Mouse (Mus musculus): ENCODE measurements at regions not wholly inside any gene's neighbourhood (a gene's known extent, or its start where the extent isn't known, plus 50 kb on each side); places are given as distances from the start of the nearest gene placed in this dataset.

DNA sequence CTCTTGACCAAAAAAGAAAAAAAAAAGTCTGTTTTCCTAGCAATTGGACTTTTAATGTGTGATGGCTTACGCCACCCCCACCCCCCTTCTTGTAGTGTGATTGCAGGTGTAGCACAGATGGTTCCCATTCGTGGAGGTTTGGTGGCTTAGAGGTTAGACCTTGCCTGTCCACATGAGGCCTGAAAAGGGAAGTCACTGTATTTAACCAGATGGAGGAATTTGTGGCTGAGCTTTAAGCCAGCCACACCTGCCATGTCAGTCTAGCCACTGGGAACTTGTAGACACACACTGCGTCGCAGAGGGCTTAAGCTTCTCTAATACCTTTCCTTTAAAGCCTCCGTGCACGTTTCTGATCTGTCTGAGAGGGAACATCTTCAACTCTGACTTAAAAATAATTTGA is 229.0 kb downstream of the Kcnrg start:
- no peak for DNase-seq

GRCm38 (mm10) chr14:61836965-61837364 is 229.7 kb downstream of the Kcnrg start:
- DNase-seq: no peak

DNA sequence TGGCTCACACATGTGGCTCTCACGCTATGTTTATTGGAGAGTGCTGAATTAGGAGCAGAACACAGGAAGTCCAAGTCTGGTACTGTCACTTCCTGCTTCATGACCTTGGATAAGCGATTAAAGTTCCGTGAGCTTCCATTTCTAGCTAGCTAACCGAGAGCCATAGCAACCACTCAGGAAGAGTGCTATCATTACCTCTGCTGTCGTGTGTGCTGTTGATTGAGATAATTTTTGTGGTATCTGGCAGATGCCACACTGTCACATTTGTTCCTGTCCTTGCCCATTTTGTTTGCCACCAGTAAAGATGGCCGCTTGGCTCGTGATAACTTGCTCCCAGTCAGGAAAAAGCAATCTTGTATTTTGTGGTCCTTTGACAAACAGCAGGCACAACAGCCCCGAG is 230.6 kb downstream of the Kcnrg start:
- DNase-seq: no peak

GRCm38 (mm10) chr14:61842476-61842875 is 235.2 kb downstream of the Kcnrg start:
- no peak for DNase-seq

- no peak for DNase-seq
Measured at GRCm38 (mm10) chr14:61846441-61846840, 239.2 kb downstream of the Kcnrg start.

DNA sequence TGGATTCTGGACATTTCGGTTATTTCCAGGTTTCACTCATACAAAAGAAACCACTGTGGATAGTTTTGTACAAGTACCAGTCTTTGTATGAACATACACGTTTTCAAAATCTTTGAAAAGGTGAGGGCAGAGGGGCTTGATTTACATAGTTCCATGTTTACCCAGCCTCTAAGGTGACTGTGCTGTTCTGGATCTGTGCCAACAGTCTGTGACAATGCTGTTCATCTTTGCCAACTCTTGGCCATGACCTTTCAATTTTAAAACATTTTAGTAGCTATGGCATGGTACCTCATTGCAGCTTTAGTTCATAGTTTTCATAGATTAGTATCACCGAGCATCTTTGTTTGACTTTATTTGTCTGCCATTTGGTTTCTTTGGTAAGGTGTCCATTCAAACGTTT is 243.0 kb downstream of the Kcnrg start:
- DNase-seq: no peak

DNA sequence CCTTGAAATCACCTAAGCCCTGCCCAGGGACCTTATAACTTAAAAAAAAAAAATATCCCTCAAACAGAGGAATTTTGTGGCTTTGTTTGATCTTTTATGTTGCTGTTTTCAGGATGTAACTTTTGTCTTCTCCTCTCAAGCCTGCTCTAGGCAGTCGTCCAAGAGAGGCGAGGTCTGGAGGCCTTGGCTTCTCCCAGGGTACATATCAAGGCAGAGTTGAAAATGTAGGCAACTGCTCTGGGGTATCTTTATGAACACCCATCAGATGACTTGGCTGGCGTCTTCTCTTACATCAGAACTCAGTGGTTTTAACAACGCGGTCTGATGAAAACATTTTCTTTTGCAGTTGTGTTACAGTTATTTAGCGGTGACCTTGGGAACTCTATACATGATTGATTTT is 250.4 kb downstream of the Kcnrg start:
- no peak for DNase-seq

DNA sequence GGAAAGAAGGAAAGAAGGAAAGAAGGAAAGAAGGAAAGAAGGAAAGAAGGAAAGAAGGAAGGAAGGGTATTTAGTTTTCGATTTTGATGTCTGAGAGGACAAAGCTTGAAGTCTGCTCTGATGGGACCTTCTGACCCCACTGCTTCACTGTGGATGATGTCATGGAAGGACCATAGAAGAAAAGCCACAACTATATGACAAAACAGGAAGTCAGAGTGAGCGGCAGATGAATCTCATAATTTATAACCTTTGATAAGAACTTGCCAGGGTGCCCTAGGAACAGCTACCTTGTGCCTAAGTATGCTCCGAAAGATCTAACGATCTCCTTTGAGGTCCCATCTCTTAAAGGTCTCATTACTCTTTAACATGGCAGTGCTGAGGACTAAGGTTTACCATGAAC is 253.4 kb downstream of the Kcnrg start:
- no peak for DNase-seq

DNA sequence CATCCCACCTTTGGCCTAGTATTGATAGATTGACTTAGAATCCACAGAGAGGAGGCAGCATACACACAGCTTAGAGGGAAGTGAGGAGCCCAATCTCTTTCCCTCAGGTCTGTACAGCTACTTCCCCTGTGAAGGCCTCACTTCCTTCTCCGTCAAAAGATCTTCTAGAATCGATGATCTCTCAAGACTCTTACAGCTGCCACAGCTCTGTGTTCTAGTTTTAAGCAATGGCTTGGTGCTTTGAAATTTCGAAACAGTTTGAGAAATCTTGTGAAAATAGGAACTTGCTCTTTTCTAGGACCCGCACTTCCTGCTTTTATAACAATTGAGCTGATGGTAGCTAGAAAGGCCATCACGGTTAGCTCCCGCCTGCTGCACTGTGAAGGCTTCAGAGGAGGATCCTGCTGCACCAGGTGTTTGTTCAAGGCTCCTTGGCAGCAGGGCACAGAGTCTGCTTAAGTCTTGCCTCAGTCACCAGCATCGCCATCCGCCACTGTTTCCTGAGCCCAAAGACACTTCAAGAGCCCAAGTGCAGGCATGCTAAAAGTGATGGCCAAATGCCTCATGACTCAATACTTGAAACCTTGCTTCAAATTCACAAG is 254.2 kb downstream of the Kcnrg start:
- no peak for DNase-seq

DNA sequence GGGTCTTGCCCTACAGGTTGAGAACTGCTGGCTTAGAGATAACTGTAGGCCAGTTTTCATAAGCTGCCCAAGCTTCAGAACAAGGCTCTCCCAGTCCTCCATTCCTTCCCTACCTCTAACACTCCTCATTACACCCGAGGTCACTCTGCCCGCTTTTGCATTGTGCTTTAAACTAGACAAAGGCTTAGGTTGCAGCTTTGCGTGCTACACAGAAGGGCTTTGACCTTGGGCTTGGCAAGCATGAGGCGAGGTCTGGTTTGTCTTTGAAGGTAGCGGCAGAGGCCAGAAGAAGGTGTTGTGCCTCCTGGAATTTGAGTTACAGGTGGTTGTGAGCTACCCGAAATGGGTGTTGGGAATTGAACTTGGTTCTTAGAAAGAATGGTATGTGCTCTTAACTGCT is 255.7 kb downstream of the Kcnrg start:
- DNase-seq: no peak

GRCm38 (mm10) chr14:61863475-61863874 is 256.2 kb downstream of the Kcnrg start:
- no peak for DNase-seq

- DNase-seq: no peak
Measured at GRCm38 (mm10) chr14:61866532-61867268, 259.4 kb downstream of the Kcnrg start.

DNA sequence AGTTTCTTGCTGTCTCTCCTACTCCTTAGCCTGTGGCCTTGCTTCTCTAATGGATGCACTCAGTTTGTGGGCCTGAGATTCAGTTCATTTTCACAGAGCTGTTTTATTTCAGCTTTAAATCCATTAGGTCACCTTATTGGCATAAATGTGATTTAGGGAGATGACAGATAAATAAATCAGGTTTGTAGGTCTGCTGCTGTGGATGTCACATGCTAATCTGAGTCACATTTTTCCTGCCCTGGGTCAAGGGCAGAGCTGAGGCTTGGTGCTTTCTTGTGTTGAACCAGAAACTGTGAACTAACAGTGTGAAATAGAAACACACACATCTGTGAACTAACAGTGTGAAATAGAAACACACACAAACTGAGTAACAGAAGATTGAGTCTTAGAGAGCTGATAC is 266.9 kb downstream of the Kcnrg start:
- no peak for DNase-seq

DNA sequence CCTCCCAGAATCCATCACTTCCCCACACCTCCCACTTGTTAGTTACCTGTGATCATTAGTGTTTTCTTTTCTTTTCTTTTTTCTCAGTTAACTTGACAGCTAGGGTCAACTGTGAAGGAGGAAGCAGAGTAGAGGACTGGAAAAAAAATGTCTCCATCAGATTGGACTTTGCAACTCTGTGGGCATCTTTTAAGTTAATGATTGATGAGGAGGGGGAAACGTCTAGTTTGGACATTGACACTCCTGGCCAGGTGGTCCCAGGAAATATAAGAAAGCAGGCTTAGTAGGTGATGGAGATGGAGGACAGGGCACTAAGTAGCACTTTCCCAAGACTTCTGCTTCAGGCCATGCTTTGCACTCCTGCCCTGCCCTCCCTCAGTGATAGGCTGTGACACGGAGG is 272.2 kb downstream of the Kcnrg start:
- no peak for DNase-seq

- no peak for DNase-seq
Measured at GRCm38 (mm10) chr14:61880514-61881259, 273.4 kb downstream of the Kcnrg start.

DNA sequence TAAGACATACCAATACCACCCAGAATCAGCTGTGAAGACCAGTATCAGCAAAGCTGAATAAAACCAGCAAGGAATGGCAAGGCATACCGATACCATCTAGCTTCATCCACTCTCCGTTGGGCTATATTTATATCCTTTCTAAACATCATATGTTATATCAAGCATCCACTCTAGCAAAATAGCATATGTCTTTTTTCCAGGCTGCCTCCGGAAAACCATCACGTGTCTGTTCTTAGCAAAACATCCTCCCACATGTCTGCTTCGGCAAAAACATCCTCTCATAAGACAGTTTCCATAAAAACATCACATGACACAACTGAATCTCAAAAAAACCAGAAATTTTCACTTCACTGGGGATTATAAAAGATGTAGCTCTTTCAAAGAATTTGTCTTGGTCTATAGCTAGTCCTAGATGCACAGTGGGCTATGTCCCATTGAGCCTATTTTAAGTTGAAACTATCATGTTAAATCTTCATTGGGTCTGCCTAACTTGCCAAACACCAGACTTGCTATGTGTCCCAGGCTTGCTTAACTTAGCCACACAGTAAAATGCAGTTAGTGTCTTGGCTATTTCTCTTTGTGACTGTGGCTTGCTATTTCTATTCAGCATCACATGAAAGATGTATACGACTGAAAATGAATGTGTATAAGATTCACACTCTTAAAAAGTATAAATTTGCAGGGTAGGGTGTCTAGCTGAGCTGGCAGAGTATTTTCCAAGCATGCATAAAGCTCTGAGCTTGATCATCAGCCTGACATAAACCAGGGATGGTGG is 278.2 kb downstream of the Kcnrg start:
- DNase-seq: no peak

- DNase-seq: no peak
Measured at GRCm38 (mm10) chr14:61889626-61890025, 282.4 kb downstream of the Kcnrg start.

DNA sequence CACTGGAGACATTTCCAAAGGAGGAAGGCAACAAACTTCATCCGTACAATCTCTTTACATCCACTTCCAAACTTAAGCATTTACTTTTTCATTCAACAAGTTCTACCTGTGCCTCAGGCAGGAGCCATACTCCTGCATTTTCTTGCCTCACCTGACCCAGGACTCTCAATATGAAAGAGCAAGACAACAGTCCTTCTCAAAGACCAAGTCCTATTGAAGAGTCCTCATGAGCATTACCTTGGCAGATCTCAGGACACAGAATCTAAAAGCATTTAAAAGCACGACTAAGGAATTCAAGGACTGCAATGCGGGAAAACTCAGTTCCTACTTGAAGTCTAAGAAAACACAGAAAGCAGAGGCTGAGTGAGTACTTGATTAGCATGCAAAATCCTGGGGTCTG is 286.5 kb downstream of the Kcnrg start:
- DNase-seq: no peak

DNA sequence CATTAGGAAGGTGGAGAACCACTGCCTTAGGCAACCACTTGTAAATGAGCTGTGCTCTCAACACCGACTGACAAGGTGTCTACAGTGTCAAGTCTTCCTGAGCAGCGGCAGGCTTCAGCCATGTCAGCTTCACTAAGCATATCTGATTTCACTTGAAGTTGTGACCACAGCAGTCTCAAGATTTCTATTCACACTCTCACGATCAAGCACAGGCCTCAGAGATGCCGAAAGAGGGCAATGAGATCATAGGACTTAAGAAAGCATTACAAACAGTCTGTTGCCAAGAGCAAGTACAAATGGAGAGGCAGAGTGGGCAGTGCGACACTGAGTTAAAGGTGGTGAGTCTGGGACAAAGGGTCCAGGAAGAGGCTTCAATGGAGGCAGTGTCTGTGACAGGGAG is 289.6 kb downstream of the Kcnrg start:
- DNase-seq: no peak

- no peak for DNase-seq
Measured at GRCm38 (mm10) chr14:61898664-61899063, 291.4 kb downstream of the Kcnrg start.

GRCm38 (mm10) chr14:61904426-61905124 is 297.3 kb downstream of the Kcnrg start:
- no peak for DNase-seq

DNA sequence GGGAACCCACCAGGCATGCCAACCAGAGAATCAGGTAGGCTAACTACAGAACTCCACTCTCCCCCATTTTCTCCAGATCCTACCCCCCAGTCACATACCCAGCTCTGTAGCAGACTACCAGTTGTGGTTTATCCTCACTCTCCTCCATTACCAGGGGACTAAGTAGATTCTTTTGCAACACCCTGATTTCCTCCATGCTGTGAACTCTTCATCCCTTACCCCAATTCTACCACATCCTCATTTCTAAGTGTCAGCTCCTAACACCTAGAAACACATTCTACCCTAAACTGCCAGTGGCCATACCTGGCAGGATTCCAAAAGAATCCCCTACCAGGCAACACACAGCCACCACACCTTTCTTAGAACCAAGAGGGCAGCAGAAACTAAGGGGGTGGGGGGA is 310.9 kb downstream of the Kcnrg start:
- no peak for DNase-seq

DNA sequence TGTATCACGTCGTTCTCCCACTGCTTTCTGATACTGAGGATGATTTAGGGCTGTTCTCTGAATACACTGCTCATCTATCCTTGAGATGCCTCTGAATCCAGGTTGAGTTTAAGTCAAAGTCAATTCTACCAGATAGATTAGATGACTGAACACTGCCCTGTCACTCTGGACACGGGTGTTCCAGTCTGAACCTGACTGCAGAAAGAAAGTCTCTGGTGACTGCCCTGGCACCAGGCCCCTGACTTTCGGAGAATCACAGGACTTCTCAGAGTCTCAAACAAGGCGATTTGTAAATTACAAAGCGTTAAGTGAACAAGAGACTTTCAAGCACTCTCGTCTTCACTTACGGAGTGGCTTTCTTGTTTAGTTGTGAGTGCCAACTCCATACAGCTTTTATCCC is 324.6 kb downstream of the Kcnrg start:
- no peak for DNase-seq
